Mouse (Mus musculus): Measurements from ENCODE around the gene Tcea2. TPM values are rescaled to one million over a fixed set of nuclear protein-coding genes. Genes with fewer than 3 reads are reported as not detected.

Gene Tcea2
- total RNA-seq, 2 experiments from 2014 or later: 8.7 to 8.9 TPM

GRCm38 (mm10) chr2:181673501-181673900 is 6.6 kb upstream of the Tcea2 start:
- peak in 1 of 2 experiments; percentile 34 for DNase-seq (ENCODE audit: low spot score in 2 of 2)

- no peak for DNase-seq (ENCODE audit: low spot score in 2 of 2)
Measured at GRCm38 (mm10) chr2:181674934-181675333, 5.2 kb upstream of the Tcea2 start.

GRCm38 (mm10) chr2:181675454-181675853 is 4.7 kb upstream of the Tcea2 start:
- peak; percentile 57 to 66 for DNase-seq (ENCODE audit: low spot score in 2 of 2)

- no peak for DNase-seq (ENCODE audit: low spot score in 2 of 2)
Measured at GRCm38 (mm10) chr2:181676424-181676823, 3.7 kb upstream of the Tcea2 start.

- DNase-seq (ENCODE audit: low spot score in 2 of 2): no peak
Measured at GRCm38 (mm10) chr2:181677096-181677754, 2.9 kb upstream of the Tcea2 start.

GRCm38 (mm10) chr2:181677755-181678098 is 2.4 kb upstream of the Tcea2 start:
- no peak for DNase-seq (ENCODE audit: low spot score in 2 of 2)

GRCm38 (mm10) chr2:181678780-181679179 is 1.3 kb upstream of the Tcea2 start:
- peak; percentile 60 to 65 for DNase-seq (ENCODE audit: low spot score in 2 of 2)

- no peak for DNase-seq (ENCODE audit: low spot score in 2 of 2)
Measured at GRCm38 (mm10) chr2:181680716-181681117, 607 bp downstream of the Tcea2 start.

- no peak for DNase-seq (ENCODE audit: low spot score in 2 of 2)
Measured at GRCm38 (mm10) chr2:181681978-181682377, 1.9 kb downstream of the Tcea2 start.

GRCm38 (mm10) chr2:181683381-181683780 is 3.3 kb downstream of the Tcea2 start:
- peak in 1 of 2 experiments; percentile 16 for DNase-seq (ENCODE audit: low spot score in 2 of 2)

GRCm38 (mm10) chr2:181684713-181685112 is 4.6 kb downstream of the Tcea2 start:
- DNase-seq (ENCODE audit: low spot score in 2 of 2): peak in 1 of 2 experiments; percentile 5

- peak in 1 of 2 experiments; percentile 7 for DNase-seq (ENCODE audit: low spot score in 2 of 2)
Measured at GRCm38 (mm10) chr2:181685686-181686085, 5.6 kb downstream of the Tcea2 start.

- peak in 1 of 2 experiments; percentile 10 for DNase-seq (ENCODE audit: low spot score in 2 of 2)
Measured at GRCm38 (mm10) chr2:181687586-181687985, 7.5 kb downstream of the Tcea2 start.

GRCm38 (mm10) chr2:181689466-181690160 is 9.5 kb downstream of the Tcea2 start:
- peak in 1 of 2 experiments; percentile 7 for DNase-seq (ENCODE audit: low spot score in 2 of 2)

GRCm38 (mm10) chr2:181691083-181691482 is 11.0 kb downstream of the Tcea2 start:
- peak in 1 of 2 experiments; percentile 12 for DNase-seq (ENCODE audit: low spot score in 2 of 2)

- peak in 1 of 2 experiments; percentile 16 for DNase-seq (ENCODE audit: low spot score in 2 of 2)
Measured at GRCm38 (mm10) chr2:181691571-181691970, 11.5 kb downstream of the Tcea2 start.

- DNase-seq (ENCODE audit: low spot score in 2 of 2): peak in 1 of 2 experiments; percentile 12
Measured at GRCm38 (mm10) chr2:181692304-181692703, 12.2 kb downstream of the Tcea2 start.

- DNase-seq (ENCODE audit: low spot score in 2 of 2): peak; percentile 85 to 87
Measured at GRCm38 (mm10) chr2:181693339-181694280, 13.5 kb downstream of the Tcea2 start, which contains the start of gene Rgs19. TSS of gene Rgs19 (minus strand) at chr2:181693977.

- no peak for DNase-seq (ENCODE audit: low spot score in 2 of 2)
Measured at GRCm38 (mm10) chr2:181694581-181694980, 14.5 kb downstream of the Tcea2 start.

- no peak for DNase-seq (ENCODE audit: low spot score in 2 of 2)
Measured at GRCm38 (mm10) chr2:181695776-181696175, 15.7 kb downstream of the Tcea2 start.

GRCm38 (mm10) chr2:181696801-181697420 is 16.8 kb downstream of the Tcea2 start:
- no peak for DNase-seq (ENCODE audit: low spot score in 2 of 2)

Measured in adrenal gland, adult 18-20 months (tissue).